Mouse (Mus musculus): ENCODE results near the gene Gstm7. TPM values are rescaled to one million over a fixed set of nuclear protein-coding genes. Genes with fewer than 3 reads are reported as not detected.
"Not testable (repeated sequence)": the region's sequence is repeated elsewhere in the genome, so short reads cannot be mapped to it uniquely, and the experiment has no call there.

The Gstm7 gene
- polyA plus RNA-seq, 1 experiment from 2014 or later = 28.8 TPM

DNA sequence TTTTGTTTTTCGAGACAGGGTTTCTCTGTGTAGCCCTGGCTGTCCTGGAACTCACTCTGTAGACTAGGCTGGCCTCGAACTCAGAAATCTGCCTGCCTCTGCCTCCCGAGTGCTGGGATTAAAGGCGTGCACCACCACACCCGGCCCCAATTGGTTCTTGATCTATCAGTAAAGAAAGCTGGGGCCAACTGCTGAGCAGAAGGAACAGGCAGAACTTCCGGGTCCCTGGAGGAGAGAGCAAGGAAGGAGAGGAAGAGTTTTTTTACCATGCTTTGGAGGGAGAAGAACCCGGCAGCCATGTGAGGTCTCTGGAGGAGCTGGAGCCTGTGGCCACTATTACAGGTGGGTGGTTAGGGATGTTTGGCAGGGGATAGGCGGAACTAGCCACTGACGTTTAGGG, 23.6 kb upstream of the Gstm7 start:
- not testable (repeated sequence) for H3K4me2 ChIP-seq; H3K36me3 ChIP-seq (replicated peaks); H3K27ac ChIP-seq (replicated peaks); ATAC-seq (ENCODE audit: insufficient read depth); H3K9me3 ChIP-seq (replicated peaks); H3K27me3 ChIP-seq; H3K9ac ChIP-seq; H3K4me3 ChIP-seq (replicated peaks); H3K4me1 ChIP-seq (replicated peaks)
- WGBS (ENCODE audit: insufficient replicate concordance) = 62% methylated on average over 9 of the region's 9 CpGs

DNA sequence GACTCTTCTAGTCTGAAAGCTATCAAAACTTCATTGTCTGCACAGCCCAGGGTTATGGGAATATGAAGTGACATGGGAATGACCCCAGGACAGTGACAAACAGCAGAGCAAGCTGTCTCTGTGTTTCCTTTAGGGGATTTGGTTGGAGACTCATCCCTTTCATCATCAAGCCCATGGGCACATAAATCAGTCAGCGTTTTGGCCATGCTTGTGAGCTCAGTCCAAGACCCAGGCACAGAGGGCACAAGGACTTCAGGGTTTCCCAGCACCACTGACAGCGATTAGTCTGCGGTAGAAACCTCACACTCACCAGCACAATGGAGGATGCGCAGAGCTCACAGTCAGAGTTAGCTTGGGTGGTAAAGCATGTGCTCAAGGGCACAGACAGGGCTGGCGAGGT, 22.3 kb upstream of the Gstm7 start:
- Histone ChIP-seq H3K27me3 (no peaks in the 10 kb centered on the region), H3K4me1 (replicated peaks) (no peaks in the 10 kb centered on the region), H3K4me3 (replicated peaks) (no peak overlapping the region), H3K4me2 (no peak overlapping the region), H3K9ac (no peak overlapping the region), H3K9me3 (replicated peaks) (no peaks in the 10 kb centered on the region), H3K27ac (replicated peaks) (no peak overlapping the region), H3K36me3 (replicated peaks) (no peaks in the 10 kb centered on the region)
- no peak for ATAC-seq (ENCODE audit: insufficient read depth)
- WGBS (ENCODE audit: insufficient replicate concordance) = 71% methylated on average over 5 of the region's 5 CpGs

DNA sequence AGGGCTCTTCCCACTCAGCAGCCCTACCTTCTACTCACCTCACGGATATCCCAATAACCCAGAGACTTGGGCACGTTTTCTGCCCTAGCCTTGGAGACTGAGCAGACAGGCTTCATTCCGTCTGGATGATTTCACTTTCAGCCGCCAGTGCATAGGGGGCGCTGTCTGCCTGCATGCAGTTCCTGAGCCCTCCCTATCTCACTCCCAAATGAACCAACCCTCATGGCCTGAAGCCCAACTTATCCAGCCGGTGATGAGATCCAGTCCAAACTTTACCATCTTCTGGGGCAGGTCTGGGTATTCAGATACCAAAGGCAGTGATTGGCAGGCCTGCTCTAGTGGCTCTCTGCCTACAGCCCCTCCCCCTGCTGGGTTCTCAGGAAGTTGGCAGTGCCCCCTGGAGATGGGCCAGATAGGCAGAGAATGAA, 21.7 kb upstream of the Gstm7 start:
- Histone ChIP-seq H3K36me3 (replicated peaks) (no peaks in the 10 kb centered on the region), H3K4me3 (replicated peaks) (no peak overlapping the region), H3K27me3 (no peaks in the 10 kb centered on the region), H3K27ac (replicated peaks) (no peak overlapping the region), H3K4me1 (replicated peaks) (no peaks in the 10 kb centered on the region), H3K9me3 (replicated peaks) (no peaks in the 10 kb centered on the region), H3K9ac (no peak overlapping the region), H3K4me2 (no peak overlapping the region)
- WGBS (ENCODE audit: insufficient replicate concordance) = 11% methylated on average over 6 of the region's 6 CpGs
- 0 out of 2 replicates have a peak, but pooled peaks have one; percentile 25 for ATAC-seq (ENCODE audit: insufficient read depth)

DNA sequence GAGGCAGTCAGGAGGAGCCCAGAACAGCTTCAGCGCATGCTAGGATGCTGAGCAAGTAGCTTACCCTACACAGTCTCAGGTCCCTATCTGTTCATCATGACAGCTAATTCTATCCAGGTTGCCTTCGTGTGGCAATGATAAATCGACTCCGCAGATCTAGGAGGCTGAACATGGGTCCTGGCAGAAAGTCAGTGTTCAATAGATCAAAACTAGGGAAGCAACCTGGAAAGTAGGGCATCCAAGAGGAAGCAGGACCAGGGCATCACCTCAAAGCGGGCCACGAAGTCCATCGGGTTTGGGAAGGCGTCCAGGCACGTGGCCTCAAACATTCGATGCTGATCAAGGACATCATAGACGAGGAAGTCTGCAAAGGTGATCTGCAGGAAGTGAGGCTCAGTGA, 18.9 kb upstream of the Gstm7 start:
- H3K4me2 ChIP-seq = no peak overlapping the region
- H3K9ac ChIP-seq = no peak overlapping the region
- H3K27me3 ChIP-seq = no peaks in the 10 kb centered on the region
- no peaks in the 10 kb centered on the region for H3K4me1 ChIP-seq (replicated peaks)
- no peak overlapping the region for H3K27ac ChIP-seq (replicated peaks)
- no peak overlapping the region for H3K4me3 ChIP-seq (replicated peaks)
- 69% methylated on average over 11 of the region's 11 CpGs for WGBS (ENCODE audit: insufficient replicate concordance)
- no peaks in the 10 kb centered on the region for H3K9me3 ChIP-seq (replicated peaks)
- ATAC-seq (ENCODE audit: insufficient read depth) = no peak
- H3K36me3 ChIP-seq (replicated peaks) = no peaks in the 10 kb centered on the region

- not testable (repeated sequence) for ATAC-seq (ENCODE audit: insufficient read depth); H3K4me2 ChIP-seq; H3K36me3 ChIP-seq (replicated peaks); H3K9me3 ChIP-seq (replicated peaks); H3K9ac ChIP-seq; H3K4me3 ChIP-seq (replicated peaks); H3K27ac ChIP-seq (replicated peaks); H3K27me3 ChIP-seq; H3K4me1 ChIP-seq (replicated peaks)
- 72% methylated on average over 1 of the region's 1 CpGs for WGBS (ENCODE audit: insufficient replicate concordance)
Observed at GRCm38 (mm10) chr3:107949461-107949860, 17.8 kb upstream of the Gstm7 start.

DNA sequence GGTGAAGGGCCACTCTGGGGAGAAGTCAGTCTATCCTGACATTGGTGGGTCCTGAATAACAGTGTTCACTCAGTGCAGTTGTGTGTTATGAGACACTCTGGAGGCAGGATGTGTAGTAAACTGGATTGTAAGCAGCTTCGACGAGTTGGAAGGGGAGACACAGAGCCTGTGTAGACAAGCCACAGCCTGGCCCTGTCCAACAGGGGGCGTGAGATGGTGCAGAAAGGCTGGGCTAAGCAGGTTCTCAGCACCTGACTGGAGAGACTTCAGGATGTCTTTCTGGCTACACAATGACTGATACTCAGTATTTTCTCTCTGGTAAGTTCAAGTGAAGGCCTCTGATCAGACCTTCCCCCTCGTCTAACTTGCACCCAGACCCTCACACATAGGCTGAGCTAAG, 14.1 kb upstream of the Gstm7 start:
- H3K4me2 ChIP-seq = no peak overlapping the region
- H3K4me3 ChIP-seq (replicated peaks) = no peak overlapping the region
- no peak for ATAC-seq (ENCODE audit: insufficient read depth)
- 47% methylated on average over 4 of the region's 4 CpGs for WGBS (ENCODE audit: insufficient replicate concordance)
- no peaks in the 10 kb centered on the region for H3K36me3 ChIP-seq (replicated peaks)
- no peak overlapping the region for H3K9ac ChIP-seq
- no peaks in the 10 kb centered on the region for H3K4me1 ChIP-seq (replicated peaks)
- H3K27ac ChIP-seq (replicated peaks) = no peak overlapping the region
- H3K9me3 ChIP-seq (replicated peaks) = no peaks in the 10 kb centered on the region
- no peaks in the 10 kb centered on the region for H3K27me3 ChIP-seq

GRCm38 (mm10) chr3:107943239-107943990, 11.8 kb upstream of the Gstm7 start, which contains the start of gene Gstm6:
Gene Gstm6 (minus strand): TSS chr3:107943749.
- Histone ChIP-seq H3K27ac (replicated peaks) (no peak within 1 kb of the TSS), H3K4me1 (replicated peaks) (peaks cover 5% of the 10 kb centered on the region; the same call in 1 of the 2 replicates), H3K9ac (no peak within 1 kb of the TSS), H3K4me3 (replicated peaks) (peak within 1 kb of the TSS; percentile 29; the same call in 1 of the 2 replicates), H3K27me3 (no peaks in the 10 kb centered on the region), H3K9me3 (replicated peaks) (no peaks in the 10 kb centered on the region), H3K36me3 (replicated peaks) (no peaks in the 10 kb centered on the region), H3K4me2 (peak within 1 kb of the TSS; percentile 44)
- ATAC-seq (ENCODE audit: insufficient read depth) = peak; percentile 51; the same call in 1 of the 2 replicates
- WGBS (ENCODE audit: insufficient replicate concordance) = 26% methylated on average over 20 of the region's 20 CpGs

GRCm38 (mm10) chr3:107941261-107941660, 9.6 kb upstream of the Gstm7 start:
- 62% methylated on average over 4 of the region's 4 CpGs for WGBS (ENCODE audit: insufficient replicate concordance)
- Histone ChIP-seq H3K36me3 (replicated peaks) (no peaks in the 10 kb centered on the region), H3K9me3 (replicated peaks) (no peaks in the 10 kb centered on the region), H3K9ac (no peak overlapping the region), H3K27ac (replicated peaks) (no peak overlapping the region), H3K4me1 (replicated peaks) (peaks cover 5% of the 10 kb centered on the region; the same call in 1 of the 2 replicates), H3K27me3 (no peaks in the 10 kb centered on the region), H3K4me3 (replicated peaks) (no peak overlapping the region), H3K4me2 (no peak overlapping the region)
- no peak for ATAC-seq (ENCODE audit: insufficient read depth)

DNA sequence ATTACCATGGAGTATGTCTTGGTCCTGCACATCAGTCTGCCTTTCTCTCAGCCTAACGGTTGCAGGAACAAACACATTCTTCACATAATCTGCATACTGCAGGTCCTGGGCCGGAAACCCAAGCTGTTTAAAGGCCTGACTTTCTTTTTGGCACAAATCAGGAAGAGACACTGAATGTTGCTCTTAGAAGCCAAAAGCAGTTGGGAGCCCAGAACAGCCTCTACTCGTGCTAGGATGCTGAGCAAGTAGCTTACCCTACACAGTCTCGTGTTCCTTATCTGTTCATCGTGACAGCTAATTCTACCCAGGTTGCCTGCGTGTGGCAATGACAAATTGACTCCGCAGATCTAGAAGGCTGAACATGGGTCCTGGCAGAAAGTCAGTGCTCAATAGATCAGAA, 8.9 kb upstream of the Gstm7 start:
- no peak for ATAC-seq (ENCODE audit: insufficient read depth)
- Histone ChIP-seq H3K4me2 (no peak overlapping the region), H3K36me3 (replicated peaks) (no peaks in the 10 kb centered on the region), H3K4me3 (replicated peaks) (no peak overlapping the region), H3K4me1 (replicated peaks) (peaks cover 5% of the 10 kb centered on the region; the same call in 1 of the 2 replicates), H3K9ac (no peak overlapping the region), H3K9me3 (replicated peaks) (no peaks in the 10 kb centered on the region), H3K27ac (replicated peaks) (no peak overlapping the region), H3K27me3 (no peaks in the 10 kb centered on the region)
- 63% methylated on average over 7 of the region's 7 CpGs for WGBS (ENCODE audit: insufficient replicate concordance)

DNA sequence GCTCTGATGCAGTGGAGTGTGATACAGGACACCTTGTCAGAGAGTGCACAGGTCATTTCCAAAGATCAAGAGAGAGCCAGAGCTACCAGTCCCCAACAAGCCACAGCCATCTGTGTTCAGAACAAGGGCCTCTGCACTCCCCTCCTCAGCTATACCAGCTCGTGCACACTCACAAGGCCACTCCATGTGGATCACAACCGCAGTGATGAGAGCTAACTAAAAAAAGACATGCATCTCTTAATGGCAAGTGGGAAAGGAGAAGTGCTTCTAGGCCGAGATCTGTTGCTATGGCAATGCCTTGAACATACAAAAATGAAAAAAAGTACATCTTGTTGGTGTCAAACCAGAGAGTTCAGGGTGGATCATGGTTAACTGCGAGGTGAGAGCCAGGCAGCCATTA, 8.2 kb upstream of the Gstm7 start:
- Histone ChIP-seq H3K27me3 (no peaks in the 10 kb centered on the region), H3K4me1 (replicated peaks) (peaks cover 5% of the 10 kb centered on the region; the same call in 1 of the 2 replicates), H3K9ac (no peak overlapping the region), H3K27ac (replicated peaks) (no peak overlapping the region), H3K4me2 (no peak overlapping the region), H3K36me3 (replicated peaks) (no peaks in the 10 kb centered on the region), H3K9me3 (replicated peaks) (no peaks in the 10 kb centered on the region), H3K4me3 (replicated peaks) (no peak overlapping the region)
- 48% methylated on average over 4 of the region's 4 CpGs for WGBS (ENCODE audit: insufficient replicate concordance)
- no peak for ATAC-seq (ENCODE audit: insufficient read depth)

GRCm38 (mm10) chr3:107939403-107939802, 7.8 kb upstream of the Gstm7 start:
- no peaks in the 10 kb centered on the region for H3K27me3 ChIP-seq
- no peak overlapping the region for H3K4me2 ChIP-seq
- H3K27ac ChIP-seq (replicated peaks) = no peak overlapping the region
- no peak overlapping the region for H3K4me3 ChIP-seq (replicated peaks)
- H3K36me3 ChIP-seq (replicated peaks) = no peaks in the 10 kb centered on the region
- peaks cover 5% of the 10 kb centered on the region; the same call in 1 of the 2 replicates for H3K4me1 ChIP-seq (replicated peaks)
- ATAC-seq (ENCODE audit: insufficient read depth) = no peak
- WGBS (ENCODE audit: insufficient replicate concordance) = 13% methylated on average over 3 of the region's 3 CpGs
- no peaks in the 10 kb centered on the region for H3K9me3 ChIP-seq (replicated peaks)
- no peak overlapping the region for H3K9ac ChIP-seq

DNA sequence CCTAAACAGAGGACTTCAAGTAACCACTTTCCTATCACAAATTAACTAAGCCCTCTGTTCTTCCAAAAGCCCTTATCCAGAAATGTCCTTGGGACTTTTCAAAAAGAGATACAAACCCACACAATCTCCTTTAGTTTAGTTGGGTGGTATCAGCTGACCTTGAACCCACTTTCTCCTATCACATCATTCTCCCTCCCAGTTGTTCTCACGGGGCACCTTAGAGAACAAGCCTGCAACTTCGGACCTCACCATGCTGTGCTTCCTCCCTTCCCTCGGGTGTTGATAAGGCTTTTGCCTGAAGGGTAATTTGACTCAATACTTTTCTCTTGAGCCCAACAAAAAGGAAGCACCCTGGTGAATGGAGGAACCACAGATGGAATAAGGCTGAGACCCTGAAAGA, 4.3 kb upstream of the Gstm7 start:
- ATAC-seq (ENCODE audit: insufficient read depth) = no peak
- no peak overlapping the region for H3K27ac ChIP-seq (replicated peaks)
- H3K9ac ChIP-seq = no peak overlapping the region
- H3K4me3 ChIP-seq (replicated peaks) = no peak overlapping the region
- peaks cover 14% of the 10 kb centered on the region for H3K4me1 ChIP-seq (replicated peaks)
- no peaks in the 10 kb centered on the region for H3K9me3 ChIP-seq (replicated peaks)
- no peaks in the 10 kb centered on the region for H3K27me3 ChIP-seq
- no peak overlapping the region for H3K4me2 ChIP-seq
- WGBS (ENCODE audit: insufficient replicate concordance) = 16% methylated on average over 3 of the region's 3 CpGs
- no peaks in the 10 kb centered on the region for H3K36me3 ChIP-seq (replicated peaks)
